Mouse (Mus musculus) right cerebral cortex, postnatal 36 days (tissue): ENCODE measurements at regions not wholly inside any gene's neighbourhood (a gene's known extent, or its start where the extent isn't known, plus 50 kb on each side); places are given as distances from the start of the nearest gene placed in this dataset.
A peak's percentile ranks its signal among the peaks of the same experiment; 100 is the strongest.
"Not testable (repeated sequence)": the region's sequence is repeated elsewhere in the genome, so short reads cannot be mapped to it uniquely, and the experiment has no call there.

Experiments used
- DNase-seq, 2 experiments: peaks; one replicate each; pipeline ENCODE4 v3.0.0; 2022; ENCODE audit warnings: low spot score in 2 of 2, mixed read lengths in 1 of 2

- DNase-seq: not testable (repeated sequence)
Observed at GRCm38 (mm10) chr11:45424066-45424465, 427.8 kb upstream of the Clint1 start.

DNA sequence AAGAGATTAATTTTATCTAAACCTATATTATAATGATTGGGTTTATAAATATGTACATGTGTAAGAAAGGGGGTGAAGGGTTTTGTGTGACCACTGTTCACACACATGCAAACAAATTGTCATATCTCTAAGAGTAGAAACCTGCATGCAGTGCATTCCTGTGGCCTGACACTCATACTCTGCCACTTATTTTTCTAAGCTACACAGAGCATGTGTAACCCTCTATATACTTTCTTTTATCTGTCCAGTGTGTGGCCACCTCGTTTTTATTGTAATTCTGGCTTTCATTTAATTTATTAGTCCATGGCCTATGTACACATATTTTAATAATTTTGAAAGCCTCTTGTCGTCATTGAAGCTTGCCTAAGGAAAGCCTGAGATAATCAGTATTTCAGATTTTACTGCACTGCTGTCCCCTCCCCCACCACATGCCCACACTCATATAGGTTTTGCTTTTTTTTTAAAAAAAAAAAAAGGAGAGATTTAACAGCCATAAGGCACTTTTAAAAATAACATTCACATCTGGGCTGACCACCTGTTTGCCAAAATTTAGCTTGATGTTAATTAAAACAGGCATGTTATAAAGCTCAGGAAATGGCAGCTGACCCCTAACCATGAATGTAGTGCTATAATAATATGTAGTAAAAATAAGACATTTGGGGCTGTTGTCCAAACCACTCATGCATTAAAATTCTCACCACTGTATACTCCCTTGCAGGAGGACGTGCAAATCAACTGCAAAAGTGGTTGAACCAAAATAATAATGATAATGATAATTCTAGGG lies 410.7 kb upstream of the Clint1 start:
- no peak for DNase-seq

GRCm38 (mm10) chr11:45446512-45446911 lies 405.3 kb upstream of the Clint1 start:
- DNase-seq: peak in 1 of 2 experiments; percentile 18

- DNase-seq: no peak
Observed at GRCm38 (mm10) chr11:45454234-45454633, 397.6 kb upstream of the Clint1 start.

- no peak for DNase-seq
Observed at GRCm38 (mm10) chr11:45454933-45455332, 396.9 kb upstream of the Clint1 start.

GRCm38 (mm10) chr11:45456724-45457123 lies 395.1 kb upstream of the Clint1 start:
- DNase-seq: no peak

DNA sequence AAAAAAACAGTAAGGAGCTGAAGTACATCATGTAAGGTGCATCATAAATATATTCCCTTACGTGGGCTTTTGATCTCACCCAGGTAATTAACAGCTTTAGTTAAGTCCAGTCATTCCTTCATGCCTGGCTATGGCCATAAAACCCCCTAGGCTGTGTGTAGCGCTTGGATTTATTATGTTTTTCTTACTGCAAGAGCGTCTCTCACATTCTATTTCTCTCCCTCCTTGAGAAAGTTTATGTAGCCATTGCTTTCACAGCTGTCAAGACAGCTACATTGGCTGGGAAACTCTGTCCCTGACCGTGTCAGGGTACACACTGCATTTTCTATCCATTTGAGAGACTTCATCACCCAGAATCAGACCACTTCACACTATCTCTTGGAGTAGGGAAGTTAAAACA lies 394.3 kb upstream of the Clint1 start:
- no peak for DNase-seq

DNA sequence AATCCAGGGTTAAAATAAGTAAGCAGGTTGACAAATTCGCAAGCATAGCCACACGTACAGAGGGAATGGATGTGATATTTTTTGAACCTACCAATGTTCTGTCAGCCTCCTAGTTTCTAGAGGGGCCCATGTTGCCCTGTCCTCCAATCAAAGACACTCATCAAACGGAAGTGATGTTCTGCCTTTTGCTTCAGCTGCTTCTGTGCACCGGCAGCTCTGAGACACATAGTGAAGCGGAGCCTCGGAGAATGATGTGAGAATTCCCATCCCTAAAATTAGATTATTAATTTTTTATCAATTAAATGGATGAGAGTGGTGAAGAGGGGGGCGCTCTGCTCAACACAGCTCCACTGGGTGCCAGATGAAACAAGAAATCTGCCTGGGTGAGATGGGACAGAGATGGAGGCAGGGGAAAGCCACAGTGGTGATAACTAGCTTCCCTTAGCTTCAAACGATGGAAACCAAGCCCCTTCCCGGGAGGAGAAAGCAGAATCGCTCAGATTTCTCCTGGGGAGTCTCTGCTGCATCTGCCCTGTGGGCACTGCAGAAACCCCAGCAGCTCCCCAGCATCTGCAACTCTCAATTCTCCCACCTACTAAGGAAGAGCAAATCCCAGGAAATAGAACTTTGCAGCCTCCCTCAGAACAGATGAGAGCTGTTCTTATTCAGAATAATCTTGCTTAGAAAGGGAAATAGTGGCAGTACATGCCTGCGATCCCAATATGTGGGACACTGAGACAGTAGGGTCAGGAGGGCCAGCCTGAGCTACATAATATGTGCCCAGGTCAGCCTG lies 391.7 kb upstream of the Clint1 start:
- no peak for DNase-seq

GRCm38 (mm10) chr11:45464501-45464900 lies 387.4 kb upstream of the Clint1 start:
- DNase-seq: no peak

GRCm38 (mm10) chr11:45466350-45466749 lies 385.5 kb upstream of the Clint1 start:
- DNase-seq: no peak

- DNase-seq: peak in 1 of 2 experiments; percentile 8
Observed at GRCm38 (mm10) chr11:45472171-45472570, 379.7 kb upstream of the Clint1 start.

DNA sequence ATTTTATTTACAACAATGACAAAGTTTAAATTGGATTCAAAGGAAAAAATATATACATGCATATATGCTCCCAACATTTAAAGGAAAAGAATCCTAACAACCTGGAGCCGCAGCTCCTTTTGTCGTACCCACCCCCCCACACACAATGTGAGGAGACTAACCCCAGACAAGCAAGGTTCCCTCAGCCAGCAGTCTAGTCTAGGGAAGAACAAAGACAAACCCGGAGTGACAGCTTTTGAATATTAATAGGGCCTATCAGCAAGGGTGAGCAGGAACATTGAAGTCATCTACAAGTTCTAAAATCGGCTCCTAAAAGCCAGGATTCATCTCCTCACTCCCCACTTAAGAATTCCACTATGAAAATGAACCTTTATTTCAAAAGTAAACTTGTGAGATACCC lies 374.9 kb upstream of the Clint1 start:
- no peak for DNase-seq

GRCm38 (mm10) chr11:45485950-45486349 lies 365.9 kb upstream of the Clint1 start:
- no peak for DNase-seq

DNA sequence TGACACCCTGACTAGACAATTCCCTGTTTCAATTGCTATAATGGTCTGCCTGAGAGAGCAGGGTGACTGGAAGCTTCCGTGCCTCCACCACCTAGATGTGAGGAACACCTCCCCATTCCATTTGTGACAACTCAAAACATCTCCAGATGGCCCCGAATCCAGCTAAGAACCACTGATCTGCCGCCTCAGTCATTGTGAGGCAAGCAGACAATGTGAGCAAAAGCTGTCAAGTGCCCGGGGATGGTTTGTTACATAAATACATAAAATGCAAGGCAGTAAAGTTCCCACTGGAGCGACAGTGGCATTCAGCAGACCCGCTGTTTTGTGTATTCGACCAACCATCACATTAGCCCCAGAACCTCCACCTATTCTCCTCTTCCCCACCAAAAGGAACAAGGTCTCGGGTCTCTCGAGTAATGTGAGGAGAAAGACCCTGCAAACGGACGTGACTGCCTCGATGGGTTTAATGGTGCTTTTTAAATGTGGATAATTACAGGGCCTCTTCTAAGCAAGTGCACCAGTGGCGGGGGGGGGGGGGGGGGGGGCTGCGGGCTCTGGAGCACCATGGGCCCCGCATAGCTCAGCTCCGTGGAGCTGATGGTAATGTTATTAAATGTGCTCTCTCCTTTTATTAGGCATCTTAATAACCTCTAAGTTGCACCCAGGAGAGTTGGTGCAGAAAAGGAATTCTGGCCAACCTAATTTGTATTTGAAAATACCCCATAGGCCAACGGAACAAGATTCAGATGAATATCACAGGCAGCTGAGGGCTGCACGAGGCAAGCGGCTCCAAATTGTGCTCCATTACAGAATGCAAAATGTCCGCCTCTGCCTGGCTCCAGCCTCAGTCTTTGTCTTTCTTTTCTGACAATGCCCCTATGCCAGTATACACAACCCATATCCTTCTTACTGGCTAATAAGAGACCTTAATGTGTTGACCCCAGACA lies 360.6 kb upstream of the Clint1 start:
- peak in 1 of 2 experiments; percentile 0 for DNase-seq

GRCm38 (mm10) chr11:45495246-45495645 lies 356.6 kb upstream of the Clint1 start:
- DNase-seq: no peak

- DNase-seq: no peak
Observed at GRCm38 (mm10) chr11:45508566-45508965, 343.3 kb upstream of the Clint1 start.

DNA sequence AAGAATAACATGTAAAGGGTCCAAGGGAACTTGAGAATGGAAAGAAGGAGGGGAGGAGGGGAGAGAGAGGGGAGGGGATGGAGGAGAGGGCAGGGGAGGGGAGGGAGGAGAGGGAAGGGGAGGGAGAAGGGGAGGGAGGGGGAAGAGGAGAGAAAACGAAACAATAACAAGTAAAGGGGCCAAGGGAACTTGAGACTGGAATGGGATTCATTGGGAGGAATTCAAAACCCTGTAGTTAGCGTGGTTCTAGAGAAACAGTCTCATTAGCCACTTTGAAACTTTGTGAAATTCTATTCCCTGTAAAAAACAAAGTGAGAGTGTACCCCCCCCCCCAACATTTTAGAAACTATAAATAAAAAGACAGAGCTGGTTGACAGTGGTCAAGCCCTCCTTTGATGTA lies 342.6 kb upstream of the Clint1 start:
- no peak for DNase-seq

DNA sequence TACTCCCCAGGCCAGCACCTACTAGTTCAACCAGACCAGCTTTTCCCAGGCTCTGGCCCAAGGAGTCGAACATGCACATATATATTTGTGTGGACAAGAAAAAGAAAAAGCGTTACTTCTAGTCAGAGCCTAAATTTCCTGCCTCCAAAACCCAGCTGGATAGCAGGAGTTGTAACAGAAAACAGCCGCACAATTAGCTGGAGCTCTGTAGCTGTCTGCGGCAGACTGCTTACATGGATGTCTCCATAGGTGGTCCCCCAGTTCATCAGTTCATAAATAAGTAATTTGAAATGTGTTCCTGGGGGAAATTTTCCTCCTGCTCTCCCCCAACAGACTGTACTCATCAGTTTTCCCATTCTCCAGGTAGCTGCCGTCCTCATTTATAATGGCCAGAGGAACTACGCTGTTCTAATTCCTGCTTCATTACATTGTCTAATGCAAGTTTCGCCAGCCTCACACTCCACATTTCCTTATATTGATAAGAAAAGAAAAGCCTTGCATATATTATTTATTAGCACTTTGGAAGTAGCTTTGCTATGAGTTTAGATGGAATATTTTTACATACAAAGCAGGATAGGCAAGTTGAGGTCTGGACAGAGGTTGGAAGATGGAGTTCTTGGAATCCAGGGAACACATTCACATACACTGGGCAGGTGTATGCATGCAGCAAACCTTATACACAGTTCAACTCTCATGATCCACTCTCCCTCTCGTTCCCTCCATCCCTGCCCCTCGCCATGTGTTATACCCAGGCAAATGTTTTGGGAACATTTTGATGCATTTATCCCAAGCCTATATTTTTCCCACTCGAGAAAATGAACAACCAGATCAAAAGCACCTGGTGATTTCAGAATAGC lies 337.2 kb upstream of the Clint1 start:
- DNase-seq: no peak

GRCm38 (mm10) chr11:45524720-45525119 lies 327.1 kb upstream of the Clint1 start:
- no peak for DNase-seq

DNA sequence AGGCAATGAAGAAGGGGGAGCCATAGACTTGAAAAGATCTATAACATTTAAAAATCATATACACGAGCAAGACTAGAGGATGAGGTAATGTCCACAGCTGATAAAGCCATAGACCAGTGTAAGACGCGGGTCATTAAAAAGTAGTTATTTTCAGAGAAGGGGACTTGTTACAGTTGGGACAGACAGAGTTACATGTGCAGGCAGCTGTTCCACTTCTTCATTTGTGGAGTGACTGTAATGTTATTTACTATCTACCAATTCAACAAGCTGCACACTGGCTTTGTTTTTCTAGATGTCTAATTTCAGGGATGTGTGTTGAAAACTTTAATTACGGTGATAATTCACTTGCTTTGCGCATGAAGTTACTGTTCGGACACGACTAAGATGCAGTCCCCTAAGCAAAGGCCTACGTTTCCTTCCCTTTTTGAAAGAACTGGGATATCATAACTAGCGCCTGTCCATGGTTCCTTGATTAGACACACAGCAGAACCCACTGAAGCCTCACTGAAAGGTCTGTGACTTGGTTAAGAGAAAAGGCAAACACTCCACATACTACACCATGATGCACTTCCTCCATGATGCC lies 320.7 kb upstream of the Clint1 start:
- no peak for DNase-seq
